Mouse (Mus musculus): ENCODE measurements around the gene Aagab. TPM values are rescaled to one million over a fixed set of nuclear protein-coding genes. Genes with fewer than 3 reads are reported as not detected.
A peak's percentile ranks its signal among the peaks of the same experiment; 100 is the strongest.

Gene Aagab
- total RNA-seq, 2 experiments from 2014 or later: 51.2 to 51.3 TPM

- intact Hi-C loops (cut with DNase I): no loop called here
- peak in 1 of 2 experiments; percentile 87 for DNase-seq (ENCODE audit: low spot score in 2 of 2)
Observed at GRCm38 (mm10) chr9:63641983-63642646, 39.7 kb downstream of the Aagab start.

GRCm38 (mm10) chr9:63644011-63644410 lies 41.6 kb downstream of the Aagab start:
- no peak for DNase-seq (ENCODE audit: low spot score in 2 of 2)
- intact Hi-C loops (cut with DNase I): no loop called here

- intact Hi-C loops (cut with DNase I): no loop called here
- no peak for DNase-seq (ENCODE audit: low spot score in 2 of 2)
Observed at GRCm38 (mm10) chr9:63645084-63645483, 42.6 kb downstream of the Aagab start.

GRCm38 (mm10) chr9:63647581-63648519 lies 45.4 kb downstream of the Aagab start:
- intact Hi-C loops (cut with DNase I): no loop called here
- no peak for DNase-seq (ENCODE audit: low spot score in 2 of 2)

GRCm38 (mm10) chr9:63648520-63648918 lies 46.1 kb downstream of the Aagab start:
- intact Hi-C loops (cut with DNase I): no loop called here
- peak; percentile 54 to 66 for DNase-seq (ENCODE audit: low spot score in 2 of 2)

GRCm38 (mm10) chr9:63649841-63650545 lies 47.5 kb downstream of the Aagab start:
- no peak for DNase-seq (ENCODE audit: low spot score in 2 of 2)
- intact Hi-C loops (cut with DNase I): loop anchor here (2.0 kb wide), 1 partner anchor 195 kb away; no protein-coding TSS in a partner anchor

- intact Hi-C loops (cut with DNase I): loop anchor here (2.0 kb wide), 1 partner anchor 194 kb away; no protein-coding TSS in a partner anchor
- DNase-seq (ENCODE audit: low spot score in 2 of 2): peak in 1 of 2 experiments; percentile 66
Observed at GRCm38 (mm10) chr9:63650905-63651304, 48.4 kb downstream of the Aagab start.

- no peak for DNase-seq (ENCODE audit: low spot score in 2 of 2)
- intact Hi-C loops (cut with DNase I): loop anchor here (2.0 kb wide), 1 partner anchor 193 kb away; no protein-coding TSS in a partner anchor
Observed at GRCm38 (mm10) chr9:63651594-63651993, 49.1 kb downstream of the Aagab start.

GRCm38 (mm10) chr9:63653666-63654065 lies 51.2 kb downstream of the Aagab start:
- DNase-seq (ENCODE audit: low spot score in 2 of 2): no peak
- intact Hi-C loops (cut with DNase I): no loop called here

- no peak for DNase-seq (ENCODE audit: low spot score in 2 of 2)
- intact Hi-C loops (cut with DNase I): no loop called here
Observed at GRCm38 (mm10) chr9:63654575-63654974, 52.1 kb downstream of the Aagab start.

GRCm38 (mm10) chr9:63655092-63655491 lies 52.6 kb downstream of the Aagab start:
- DNase-seq (ENCODE audit: low spot score in 2 of 2): no peak
- intact Hi-C loops (cut with DNase I): no loop called here

- no peak for DNase-seq (ENCODE audit: low spot score in 2 of 2)
- intact Hi-C loops (cut with DNase I): no loop called here
Observed at GRCm38 (mm10) chr9:63657167-63657566, 54.7 kb downstream of the Aagab start.

- intact Hi-C loops (cut with DNase I): no loop called here
- no peak for DNase-seq (ENCODE audit: low spot score in 2 of 2)
Observed at GRCm38 (mm10) chr9:63658436-63658835, 56.0 kb downstream of the Aagab start.

GRCm38 (mm10) chr9:63658970-63659371 lies 56.5 kb downstream of the Aagab start:
- no peak for DNase-seq (ENCODE audit: low spot score in 2 of 2)
- intact Hi-C loops (cut with DNase I): no loop called here

- intact Hi-C loops (cut with DNase I): no loop called here
- no peak for DNase-seq (ENCODE audit: low spot score in 2 of 2)
Observed at GRCm38 (mm10) chr9:63660061-63660460, 57.6 kb downstream of the Aagab start.

GRCm38 (mm10) chr9:63660691-63661090 lies 58.2 kb downstream of the Aagab start:
- no peak for DNase-seq (ENCODE audit: low spot score in 2 of 2)
- intact Hi-C loops (cut with DNase I): no loop called here

- no peak for DNase-seq (ENCODE audit: low spot score in 2 of 2)
- intact Hi-C loops (cut with DNase I): no loop called here
Observed at GRCm38 (mm10) chr9:63662759-63663158, 60.3 kb downstream of the Aagab start.

GRCm38 (mm10) chr9:63663222-63663621 lies 60.8 kb downstream of the Aagab start:
- intact Hi-C loops (cut with DNase I): no loop called here
- DNase-seq (ENCODE audit: low spot score in 2 of 2): no peak

- no peak for DNase-seq (ENCODE audit: low spot score in 2 of 2)
- intact Hi-C loops (cut with DNase I): no loop called here
Observed at GRCm38 (mm10) chr9:63664300-63664745, 61.9 kb downstream of the Aagab start.

All from left cerebral cortex, postnatal 25 days (tissue).